Mouse (Mus musculus): ENCODE measurements around the gene Mdfi.

Gene Mdfi

GRCm38 (mm10) chr17:47802806-47803205 is 31.7 kb downstream of the Mdfi start:
- DNase-seq (ENCODE audit: low spot score) = no peak

DNA sequence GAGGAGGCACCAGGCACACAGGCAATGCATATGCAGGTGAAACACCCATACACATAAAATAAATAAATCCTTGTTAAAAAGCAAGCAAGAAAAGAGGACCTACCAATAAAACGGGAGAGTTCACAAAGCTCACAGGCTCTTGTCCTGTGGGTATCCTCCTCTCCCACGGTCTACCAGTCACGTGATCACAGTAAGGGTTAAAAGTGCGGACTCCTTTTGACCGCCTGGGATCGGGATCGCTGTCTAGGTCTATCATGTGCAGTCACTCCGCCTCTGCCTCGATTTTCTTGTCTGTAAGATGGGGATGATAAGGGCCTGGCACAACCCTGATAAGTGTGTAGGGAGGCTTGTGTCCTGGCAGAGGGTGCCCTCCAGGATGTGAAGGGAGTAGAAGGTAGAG is 37.1 kb downstream of the Mdfi start:
- no peak for DNase-seq (ENCODE audit: low spot score)

- DNase-seq (ENCODE audit: low spot score) = no peak
Measured at GRCm38 (mm10) chr17:47796968-47797367, 37.5 kb downstream of the Mdfi start.

DNA sequence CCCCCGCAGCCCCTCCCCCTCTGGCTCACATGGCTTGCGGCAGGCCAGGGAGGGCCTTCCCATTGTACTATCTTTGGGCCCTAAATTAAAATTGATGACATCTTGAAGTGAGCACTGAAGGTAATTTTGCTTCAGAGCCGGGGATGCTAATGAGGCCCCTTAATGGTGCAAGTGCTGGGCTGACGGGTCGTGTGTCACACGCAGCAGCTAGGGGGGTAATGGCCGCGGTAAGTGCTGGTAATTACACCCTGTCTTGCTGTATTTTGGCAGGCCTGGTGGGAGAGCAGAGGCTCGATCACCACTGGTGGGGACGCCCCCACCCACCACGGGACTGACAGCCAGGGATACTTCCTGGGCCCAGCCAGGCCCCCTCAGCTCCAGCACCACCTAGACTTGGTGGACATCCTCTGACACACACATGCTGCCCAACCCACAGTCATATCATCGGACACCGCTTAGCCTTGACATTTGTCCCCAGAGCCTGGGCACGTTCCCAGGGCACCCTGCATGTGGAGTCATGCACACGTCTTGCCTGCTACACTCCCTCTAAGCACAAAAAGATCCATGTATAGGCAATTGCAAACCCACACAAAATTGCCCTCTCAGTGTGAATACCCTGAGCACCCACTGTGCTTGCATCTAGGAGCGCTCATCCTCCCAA is 38.2 kb downstream of the Mdfi start:
- DNase-seq (ENCODE audit: low spot score) = no peak

DNA sequence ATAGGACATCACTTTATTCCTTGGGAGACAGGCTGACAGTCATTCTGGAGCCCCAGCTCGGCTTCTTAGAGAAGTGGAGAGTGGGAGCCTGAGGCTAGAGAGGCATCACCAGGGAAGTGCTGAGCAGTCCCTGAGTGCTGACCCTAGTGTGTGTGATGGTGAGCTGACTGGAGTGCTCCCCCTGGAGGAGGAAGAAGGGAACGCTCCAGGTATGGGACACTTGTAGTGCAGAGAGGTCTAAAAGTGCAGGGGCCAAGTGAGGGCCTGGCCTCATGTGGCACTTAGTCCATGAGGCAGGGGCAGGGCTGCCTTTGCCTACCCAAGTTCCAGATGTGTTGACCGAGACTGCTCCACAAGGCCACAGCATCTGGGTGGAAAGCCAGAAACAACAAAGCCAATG is 39.0 kb downstream of the Mdfi start:
- DNase-seq (ENCODE audit: low spot score) = no peak

GRCm38 (mm10) chr17:47793377-47793776 is 41.1 kb downstream of the Mdfi start:
- DNase-seq (ENCODE audit: low spot score) = peak; percentile 77

GRCm38 (mm10) chr17:47792098-47792863 is 42.2 kb downstream of the Mdfi start:
- no peak for DNase-seq (ENCODE audit: low spot score)

GRCm38 (mm10) chr17:47788996-47789395 is 45.5 kb downstream of the Mdfi start:
- DNase-seq (ENCODE audit: low spot score) = no peak

- DNase-seq (ENCODE audit: low spot score) = no peak
Measured at GRCm38 (mm10) chr17:47788306-47788705, 46.2 kb downstream of the Mdfi start.

- no peak for DNase-seq (ENCODE audit: low spot score)
Measured at GRCm38 (mm10) chr17:47787632-47788031, 46.9 kb downstream of the Mdfi start.

- DNase-seq (ENCODE audit: low spot score) = no peak
Measured at GRCm38 (mm10) chr17:47784411-47784810, 50.1 kb downstream of the Mdfi start.

GRCm38 (mm10) chr17:47783445-47784223 is 50.9 kb downstream of the Mdfi start:
- no peak for DNase-seq (ENCODE audit: low spot score)

- no peak for DNase-seq (ENCODE audit: low spot score)
Measured at GRCm38 (mm10) chr17:47782486-47782885, 52.0 kb downstream of the Mdfi start.

- DNase-seq (ENCODE audit: low spot score) = no peak
Measured at GRCm38 (mm10) chr17:47780470-47780869, 54.0 kb downstream of the Mdfi start.

DNA sequence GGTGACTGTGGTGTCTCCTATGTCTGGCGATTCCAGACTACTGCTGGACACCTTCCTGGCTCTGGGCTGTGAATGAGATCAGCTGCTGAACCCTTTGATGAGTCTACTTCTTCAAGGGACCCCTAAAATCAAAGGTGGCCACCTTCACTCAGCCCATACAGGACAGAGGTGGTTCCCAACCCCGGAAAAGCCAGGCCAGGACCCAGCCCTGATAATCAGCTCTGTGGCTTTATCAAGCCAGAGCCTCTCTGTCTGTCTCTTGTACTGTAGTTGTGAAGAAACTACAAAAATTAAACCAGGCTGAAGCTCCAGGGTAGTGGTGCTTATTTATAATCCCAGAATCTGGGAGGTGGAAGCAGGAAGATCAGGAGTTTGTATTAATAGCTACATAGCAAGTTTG is 57.4 kb downstream of the Mdfi start:
- DNase-seq (ENCODE audit: low spot score) = no peak

- no peak for DNase-seq (ENCODE audit: low spot score)
Measured at GRCm38 (mm10) chr17:47773604-47774003, 60.9 kb downstream of the Mdfi start.

DNA sequence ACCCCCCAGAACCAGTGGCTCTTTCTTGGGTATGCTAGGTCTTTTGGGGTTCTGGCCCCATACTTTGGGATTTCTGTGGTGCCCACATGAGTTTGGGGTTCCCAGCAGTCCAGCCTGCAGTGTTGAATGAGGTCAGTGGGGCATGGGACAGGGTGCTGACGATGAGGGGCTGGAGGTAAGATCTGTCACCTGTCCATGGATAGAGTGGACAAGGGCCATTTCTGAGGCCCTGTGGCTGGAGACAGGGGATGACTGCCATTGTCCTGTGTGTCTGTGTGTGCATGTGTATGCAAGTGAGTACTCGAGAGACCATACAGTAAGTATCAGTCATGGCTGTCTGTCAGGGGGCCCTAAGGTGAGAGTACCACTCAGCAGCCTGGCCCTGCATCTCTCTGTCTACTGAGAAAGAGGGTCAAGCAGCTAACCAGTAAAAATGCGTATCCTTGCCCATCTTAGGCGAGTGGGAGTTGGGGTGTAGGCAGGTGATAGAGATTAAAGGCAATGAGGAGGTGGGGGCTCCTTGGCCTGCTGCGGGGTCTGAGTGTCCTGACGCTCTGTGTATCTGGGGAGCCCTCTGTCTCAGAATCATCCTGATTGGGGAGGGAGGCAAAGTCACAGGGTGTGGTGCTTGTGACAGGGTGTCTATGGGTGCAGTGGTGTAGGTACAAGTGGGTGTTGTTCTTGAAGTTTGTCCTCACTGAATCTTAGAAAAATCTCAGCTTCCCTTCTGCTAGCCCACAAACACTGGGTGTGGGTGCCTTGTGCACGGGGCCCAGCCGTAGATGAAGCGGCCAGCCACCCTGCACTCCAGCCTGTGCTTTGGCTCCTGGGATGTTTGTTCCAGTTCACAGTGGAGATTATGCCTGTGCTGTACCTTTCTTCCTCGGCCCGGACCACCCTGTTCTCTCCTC is 64.8 kb downstream of the Mdfi start:
- no peak for DNase-seq (ENCODE audit: low spot score)

GRCm38 (mm10) chr17:47768707-47769276 is 65.7 kb downstream of the Mdfi start:
- no peak for DNase-seq (ENCODE audit: low spot score)

DNA sequence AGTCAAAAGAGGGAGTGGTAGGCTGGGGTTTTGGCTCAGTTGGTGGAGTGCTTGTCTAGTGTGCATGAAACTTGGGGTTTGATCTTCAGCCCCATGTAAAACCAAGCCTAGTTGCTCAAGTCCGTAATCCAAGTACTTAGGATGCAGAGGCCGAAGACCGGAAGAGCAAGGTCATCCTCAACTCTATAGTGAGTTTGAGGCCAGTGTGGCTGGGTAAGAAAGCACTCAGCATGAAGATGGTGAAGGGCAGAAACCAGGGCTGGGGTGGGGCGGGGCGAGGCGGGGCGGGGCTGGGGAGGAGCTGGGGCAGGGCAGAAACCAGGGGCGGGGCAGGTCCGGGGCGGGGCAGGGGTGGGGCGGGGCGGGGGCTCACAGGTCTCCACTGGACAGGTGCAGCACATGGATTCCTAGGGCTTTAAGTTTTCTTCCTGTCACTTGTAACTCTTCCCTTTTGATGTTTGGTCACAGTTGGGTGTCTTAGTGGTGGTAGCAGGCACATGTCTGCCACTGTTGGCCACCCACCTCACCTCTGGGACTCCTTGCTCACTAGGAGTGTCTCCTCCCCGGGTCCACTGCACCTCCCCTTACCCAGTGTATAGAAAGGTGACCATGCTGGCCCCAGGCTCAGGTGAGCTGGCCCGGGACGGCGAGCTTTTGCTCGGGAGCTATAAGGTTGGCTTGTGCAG is 66.9 kb downstream of the Mdfi start:
- DNase-seq (ENCODE audit: low spot score) = no peak

DNA sequence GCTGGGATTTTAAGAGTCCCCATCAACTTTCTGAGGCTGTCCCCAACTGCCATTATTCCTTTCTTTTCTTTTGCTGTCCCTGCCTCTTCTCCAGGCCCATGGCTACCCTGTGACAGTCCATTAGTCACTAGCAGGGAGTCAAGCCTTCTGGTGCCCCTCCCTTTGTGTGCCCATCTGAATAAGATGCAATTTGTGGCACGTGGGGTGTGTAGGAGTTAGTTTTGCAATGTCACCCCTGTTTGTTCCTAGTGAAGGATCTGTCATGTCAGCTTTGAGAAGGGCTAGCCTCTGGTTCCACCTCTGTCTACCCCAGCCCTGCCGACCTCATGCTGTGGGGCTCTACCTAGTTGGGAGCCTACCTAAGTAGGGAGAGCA is 67.4 kb downstream of the Mdfi start:
- DNase-seq (ENCODE audit: low spot score) = no peak
